Mouse (Mus musculus) midbrain, embryonic 12.5 days (tissue): ENCODE measurements at regions not wholly inside any gene's neighbourhood (a gene's known extent, or its start where the extent isn't known, plus 50 kb on each side); places are given as distances from the start of the nearest gene placed in this dataset.

ENCODE experiments used
- ATAC-seq: fragments of 200-750 bp; cut with Nextera tagmentation; 2 replicates; pipeline ENCODE4 v1.8.0; 2017; ENCODE audit warnings: low read depth, moderate TSS enrichment, moderate library complexity; ENCODE audit not compliant: low FRiP score
- H3K27ac ChIP-seq: fragments of 300-500 bp; sonication (generic); replicated peaks from 2 replicates; pipeline ENCODE4 v1.5.1; 2016; ENCODE audit warnings: mild to moderate bottlenecking
- H3K27me3 ChIP-seq: fragments of 300-500 bp; sonication (generic); 2 replicates; pipeline ENCODE4 v1.6.1; 2016; ENCODE audit warnings: mild to moderate bottlenecking
- H3K36me3 ChIP-seq: fragments of 300-500 bp; sonication (generic); 2 replicates; pipeline ENCODE4 v1.6.1; 2016
- H3K4me1 ChIP-seq: fragments of 300-500 bp; sonication (generic); 2 replicates; pipeline ENCODE4 v1.6.1; 2016
- H3K4me2 ChIP-seq: fragments of 300-500 bp; sonication (generic); replicated peaks from 2 replicates; pipeline ENCODE4 v1.6.1; 2016; ENCODE audit warnings: mild to moderate bottlenecking, moderate library complexity
- H3K4me3 ChIP-seq: fragments of 300-500 bp; sonication (generic); 2 replicates; pipeline ENCODE4 v1.5.1; 2016; ENCODE audit warnings: mild to moderate bottlenecking
- H3K9ac ChIP-seq: fragments of 300-500 bp; sonication (generic); replicated peaks from 2 replicates; pipeline ENCODE4 v1.6.1; 2016; ENCODE audit warnings: mild to moderate bottlenecking, moderate library complexity
- H3K9me3 ChIP-seq: fragments of 300-500 bp; sonication (generic); 2 replicates; pipeline ENCODE4 v1.6.1; 2016; ENCODE audit warnings: mild to moderate bottlenecking
- WGBS: fragments of 180-500 bp; shearing (Covaris S2); methylation state at CpG from one replicate; pipeline ENCODE4 v1.1.7; 2016; 5-methylcytosine and 5-hydroxymethylcytosine counted together

DNA sequence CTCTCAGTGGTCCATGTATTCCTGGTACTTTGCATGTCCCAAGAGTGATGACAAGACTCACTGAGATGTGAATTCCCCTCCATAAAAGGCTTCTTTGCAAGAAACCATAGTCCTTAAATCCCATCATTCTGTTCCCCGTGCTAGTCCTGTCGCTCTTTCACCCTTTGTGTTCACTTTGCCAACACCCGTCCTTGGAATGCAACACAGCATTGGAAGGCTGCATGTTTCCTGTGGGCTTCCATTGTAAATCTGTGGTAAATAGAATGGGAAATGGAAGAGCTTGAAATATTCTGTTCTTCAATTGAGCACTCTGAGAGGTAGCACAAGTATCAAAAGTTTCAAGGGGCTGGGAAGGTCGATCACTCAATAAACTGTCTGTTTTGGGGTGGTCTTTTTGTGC is 226.1 kb downstream of the Ube2cbp start:
- peaks cover 8% of the 10 kb centered on the region; the same call in 1 of the 2 replicates for H3K9me3 ChIP-seq
- peaks cover 3% of the 10 kb centered on the region for H3K4me1 ChIP-seq
- H3K27ac ChIP-seq: no peak overlapping the region
- 76% methylated on average over 4 of the region's 4 CpGs for WGBS
- no peak overlapping the region for H3K9ac ChIP-seq
- H3K36me3 ChIP-seq: no peaks in the 10 kb centered on the region
- H3K4me2 ChIP-seq: no peak overlapping the region
- no peak overlapping the region for H3K4me3 ChIP-seq
- H3K27me3 ChIP-seq: no peaks in the 10 kb centered on the region
- ATAC-seq: no peak

GRCm38 (mm10) chr9:86240287-86240686 is 224.5 kb downstream of the Ube2cbp start:
- Histone ChIP-seq H3K4me1 (peaks cover 3% of the 10 kb centered on the region), H3K9me3 (peaks cover 8% of the 10 kb centered on the region; the same call in 1 of the 2 replicates), H3K27ac (no peak overlapping the region), H3K36me3 (no peaks in the 10 kb centered on the region), H3K27me3 (no peaks in the 10 kb centered on the region), H3K4me3 (no peak overlapping the region), H3K4me2 (no peak overlapping the region), H3K9ac (no peak overlapping the region)
- ATAC-seq: no peak
- 61% methylated on average over 2 of the region's 2 CpGs for WGBS

DNA sequence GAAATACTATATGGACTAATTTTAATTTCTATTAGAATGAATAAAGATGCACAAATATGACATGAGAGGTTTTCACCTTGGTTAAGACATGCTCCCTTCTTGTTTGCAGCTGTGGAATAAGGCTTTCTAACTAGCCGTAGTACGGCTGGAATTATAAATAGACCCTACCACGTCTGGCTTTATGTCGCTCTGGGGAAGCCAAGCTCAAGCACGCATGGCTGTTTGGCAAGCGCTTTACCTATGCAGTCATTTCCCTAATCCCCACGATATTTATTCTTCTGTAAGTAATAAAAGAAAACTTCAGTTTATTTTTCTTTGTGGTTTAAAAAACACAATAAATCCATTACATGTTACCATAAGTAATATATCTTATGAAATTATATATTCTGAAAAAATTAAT is 223.9 kb downstream of the Ube2cbp start:
- Histone ChIP-seq H3K27ac (no peak overlapping the region), H3K9me3 (peaks cover 2% of the 10 kb centered on the region; the same call in 1 of the 2 replicates), H3K27me3 (no peaks in the 10 kb centered on the region), H3K4me1 (peaks cover 3% of the 10 kb centered on the region), H3K9ac (no peak overlapping the region), H3K4me3 (no peak overlapping the region), H3K36me3 (no peaks in the 10 kb centered on the region), H3K4me2 (no peak overlapping the region)
- 59% methylated on average over 7 of the region's 7 CpGs for WGBS
- ATAC-seq: no peak

GRCm38 (mm10) chr9:86250197-86250596 is 214.6 kb downstream of the Ube2cbp start:
- no peaks in the 10 kb centered on the region for H3K4me1 ChIP-seq
- no peaks in the 10 kb centered on the region for H3K36me3 ChIP-seq
- H3K4me2 ChIP-seq: no peak overlapping the region
- H3K9ac ChIP-seq: no peak overlapping the region
- WGBS: 89% methylated on average over 3 of the region's 3 CpGs
- ATAC-seq: no peak
- no peaks in the 10 kb centered on the region for H3K9me3 ChIP-seq
- H3K4me3 ChIP-seq: no peak overlapping the region
- no peaks in the 10 kb centered on the region for H3K27me3 ChIP-seq
- no peak overlapping the region for H3K27ac ChIP-seq

- H3K27me3 ChIP-seq: no peaks in the 10 kb centered on the region
- no peaks in the 10 kb centered on the region for H3K9me3 ChIP-seq
- no peak overlapping the region for H3K27ac ChIP-seq
- H3K9ac ChIP-seq: no peak overlapping the region
- no peak overlapping the region for H3K4me3 ChIP-seq
- 81% methylated on average over 1 of the region's 1 CpGs for WGBS
- no peaks in the 10 kb centered on the region for H3K4me1 ChIP-seq
- no peak overlapping the region for H3K4me2 ChIP-seq
- no peak for ATAC-seq
- H3K36me3 ChIP-seq: no peaks in the 10 kb centered on the region
These were observed 213.4 kb downstream of the Ube2cbp start for GRCm38 (mm10) chr9:86251331-86251730.
